16 mouse cellular contexts compared by ENCODE assay signal in the genomic region with DNA sequence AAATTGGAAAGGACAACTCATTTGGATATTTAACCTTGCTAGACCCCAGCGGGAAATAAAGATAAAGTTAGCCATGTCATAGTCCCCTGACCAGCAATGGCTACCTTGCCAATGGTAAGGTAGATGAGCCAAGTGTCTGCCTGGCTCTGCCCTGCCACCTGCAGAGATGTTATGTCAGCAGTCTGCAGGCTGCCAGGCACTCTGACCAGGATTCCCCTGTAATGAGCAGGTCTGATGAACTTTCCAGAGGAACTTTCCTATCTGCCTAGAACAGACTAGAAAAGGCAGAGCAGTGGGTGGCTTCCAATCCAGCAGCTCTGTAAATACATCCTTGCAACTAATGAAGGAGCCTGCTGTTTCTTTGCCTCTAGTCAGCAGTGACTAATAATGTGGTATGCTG. TPM values are rescaled to one million over a fixed set of nuclear protein-coding genes. Genes with fewer than 3 reads are reported as not detected.
A peak's percentile ranks its signal among the peaks of the same experiment; 100 is the strongest.
DNase-seq lines count a peak whose midpoint lies in the region; ATAC-seq and TF ChIP-seq lines count a peak whose summit lies in the region.
"Had no signal": no experiment of that assay in that cellular context is flagged by ENCODE, and none has a peak within 500 bp of the region (broad histone marks: within the 10 kb centered on the region; RNA-seq: fewer than 3 reads in every experiment).

No protein-coding gene starts in this region.

- H3K27ac ChIP-seq in lung, embryonic 15.5 days: peak overlapping the region; percentile 76
- H3K27ac ChIP-seq in lung, postnatal 0 days (ENCODE audit: low read length): no peak overlapping the region
- H3K27ac ChIP-seq: embryonic facial prominence, embryonic 15.5 days; heart, adult 2 months; hindbrain, embryonic 12.5 days; limb, embryonic 10.5 days; liver, embryonic 14.5 days; macrophage; midbrain, embryonic 13.5 days had no signal

- no peak for TF ChIP-seq EP300 in lung, postnatal 0 days (IDR thresholded peaks at IDR 0.05)

- WGBS in lung, embryonic 15.5 days: 87% methylated on average over 1 of the region's 1 CpGs
- 93% methylated on average over 1 of the region's 1 CpGs for WGBS in lung, postnatal 0 days

- peaks cover 21% of the 10 kb centered on the region for H3K36me3 ChIP-seq in lung, embryonic 15.5 days
- peaks cover 14% of the 10 kb centered on the region; the same call in 1 of the 2 replicates for H3K36me3 ChIP-seq in lung, postnatal 0 days (ENCODE audit: insufficient read depth, low read length)

- H3K4me1 ChIP-seq in lung, embryonic 15.5 days: peaks cover 13% of the 10 kb centered on the region
- H3K4me1 ChIP-seq in lung, postnatal 0 days (ENCODE audit: insufficient read depth, low read depth, low read length): no peaks in the 10 kb centered on the region
- H3K4me1 ChIP-seq: embryonic facial prominence, embryonic 15.5 days; hindbrain, embryonic 12.5 days; limb, embryonic 10.5 days; midbrain, embryonic 13.5 days had no signal

- no peaks in the 10 kb centered on the region for H3K9me3 ChIP-seq in lung, embryonic 15.5 days
- H3K9me3 ChIP-seq in lung, postnatal 0 days (ENCODE audit: low read length): no peaks in the 10 kb centered on the region
- H3K9me3 ChIP-seq: embryonic facial prominence, embryonic 15.5 days; hindbrain, embryonic 12.5 days; limb, embryonic 10.5 days; midbrain, embryonic 13.5 days had no signal

- H3K27me3 ChIP-seq in lung, embryonic 15.5 days: no peaks in the 10 kb centered on the region
- H3K27me3 ChIP-seq in lung, postnatal 0 days (replicated peaks; ENCODE audit: insufficient read depth, low read length): no peaks in the 10 kb centered on the region
- H3K27me3 ChIP-seq: embryonic facial prominence, embryonic 15.5 days; hindbrain, embryonic 12.5 days; midbrain, embryonic 13.5 days had no signal

- TF ChIP-seq CTCF in lung, postnatal 0 days (IDR thresholded peaks at IDR 0.05): no peak

- H3K4me2 ChIP-seq in lung, embryonic 15.5 days: no peak overlapping the region
- H3K4me2 ChIP-seq in lung, postnatal 0 days (replicated peaks; ENCODE audit: low read depth, low read length): no peak overlapping the region
- H3K4me2 ChIP-seq: embryonic facial prominence, embryonic 15.5 days; hindbrain, embryonic 12.5 days; midbrain, embryonic 13.5 days had no signal

- H3K4me3 ChIP-seq in lung, embryonic 15.5 days: no peak overlapping the region
- H3K4me3 ChIP-seq in lung, postnatal 0 days (ENCODE audit: low read depth, low read length): no peak overlapping the region
- H3K4me3 ChIP-seq: embryonic facial prominence, embryonic 15.5 days; heart, adult 2 months; hindbrain, embryonic 12.5 days; limb, embryonic 10.5 days; midbrain, embryonic 13.5 days had no signal

- H3K9ac ChIP-seq in lung, embryonic 15.5 days: no peak overlapping the region
- no peak overlapping the region for H3K9ac ChIP-seq in lung, postnatal 0 days (replicated peaks; ENCODE audit: low read depth)
- H3K9ac ChIP-seq: embryonic facial prominence, embryonic 15.5 days; hindbrain, embryonic 12.5 days; liver, embryonic 14.5 days; midbrain, embryonic 13.5 days had no signal

- DNase-seq in heart, adult 11 months: peak; percentile 91
- no peak for DNase-seq in heart, postnatal 4 days
- DNase-seq in lung, postnatal 0 days (ENCODE audit: low spot score): no peak
- peak; percentile 65 to 76 for DNase-seq in cerebellum, postnatal 14 days
- DNase-seq in skeletal muscle tissue, adult 2 months (ENCODE audit: low read depth, low spot score): peak; percentile 48
- DNase-seq in ovary, postnatal 36 days (ENCODE audit: low spot score): no peak
- DNase-seq in left cerebral cortex, adult 18-20 months (ENCODE audit: low spot score in 2 of 2): no peak
- DNase-seq: heart, adult 2 months; right cerebral cortex, postnatal 14 days had no signal

- peak; percentile 44; the same call in 1 of the 2 replicates for ATAC-seq in lung, embryonic 15.5 days (ENCODE audit: borderline replicate concordance, extremely low read depth, low FRiP score, low TSS enrichment)
- ATAC-seq in lung, postnatal 0 days: no peak
- ATAC-seq: midbrain, embryonic 13.5 days had no signal

RNA-seq across cellular contexts. Expression of gene Iqcg, which starts 41.1 kb away (rescaled TPM):
- under 1 TPM; 0.57 to 0.97 TPM for total RNA-seq in heart, postnatal 4 days (2021)
- polyA plus RNA-seq in lung, embryonic 15.5 days (2015; fragmentation: Nextera tagmentation; extraction: Ambion mirVana): 4.1 and 4.3 TPM in 2 replicates
- polyA plus RNA-seq in lung, postnatal 0 days (2015; fragmentation: Nextera tagmentation; extraction: Ambion mirVana): 6.0 and 7.6 TPM in 2 replicates
- 1 to 10 TPM; 4.7 to 4.8 TPM for total RNA-seq in left cerebral cortex, adult 18-20 months (2021)

RNA-seq across cellular contexts. Expression of gene Rpl35a, which starts 41.3 kb away (rescaled TPM):
- total RNA-seq in heart, postnatal 4 days (2021): 100 to 1,000 TPM; 427 to 468 TPM
- 891 and 974 TPM in 2 replicates for polyA plus RNA-seq in lung, embryonic 15.5 days (2015; fragmentation: Nextera tagmentation; extraction: Ambion mirVana)
- polyA plus RNA-seq in lung, postnatal 0 days (2015; fragmentation: Nextera tagmentation; extraction: Ambion mirVana): 641 and 670 TPM in 2 replicates
- 100 to 1,000 TPM; 333 to 346 TPM for total RNA-seq in left cerebral cortex, adult 18-20 months (2021)

RNA-seq across cellular contexts. Expression of gene Lmln, which starts 47.4 kb away (rescaled TPM):
- total RNA-seq in heart, postnatal 4 days (2021): 1 to 10 TPM; 4.1 to 4.8 TPM
- 1.7 and 4.2 TPM in 2 replicates for polyA plus RNA-seq in lung, embryonic 15.5 days (2015; fragmentation: Nextera tagmentation; extraction: Ambion mirVana)
- polyA plus RNA-seq in lung, postnatal 0 days (2015; fragmentation: Nextera tagmentation; extraction: Ambion mirVana): 1.1 TPM in 2 replicates
- 10 to 100 TPM in 1 of 2 experiments, 1 to 10 TPM in 1; 8.8 to 10.4 TPM for total RNA-seq in left cerebral cortex, adult 18-20 months (2021)

Comparison
In these comparisons a context has a peak if more than half of its experiments do, and no peak if none do; other contexts are left out.
1. DNase-seq: peak in heart, adult 11 months (single experiment), cerebellum, postnatal 14 days (2 of 2) and skeletal muscle tissue, adult 2 months (single experiment); none in heart, postnatal 4 days (single experiment), lung, postnatal 0 days (single experiment), ovary, postnatal 36 days (single experiment) and left cerebral cortex, adult 18-20 months (0 of 2).